16 mouse cellular contexts compared by ENCODE assay signal in genomic region chr5:134105829-134106228, GRCm38 (mm10). TPM values are rescaled to one million over a fixed set of nuclear protein-coding genes. Genes with fewer than 3 reads are reported as not detected.
A peak's percentile ranks its signal among the peaks of the same experiment; 100 is the strongest.
DNase-seq lines count a peak whose midpoint lies in the region; ATAC-seq lines count a peak whose summit lies in the region.
"Had no signal": no experiment of that assay in that cellular context is flagged by ENCODE, and none has a peak within 500 bp of the region (broad histone marks: within the 10 kb centered on the region; RNA-seq: fewer than 3 reads in every experiment).

No protein-coding gene starts in this region.

- H3K4me1 ChIP-seq in midbrain, embryonic 10.5 days: peaks cover 21% of the 10 kb centered on the region
- peaks cover 22% of the 10 kb centered on the region for H3K4me1 ChIP-seq in limb, embryonic 10.5 days

- peaks cover 33% of the 10 kb centered on the region for H3K36me3 ChIP-seq in midbrain, embryonic 10.5 days
- H3K36me3 ChIP-seq in limb, embryonic 10.5 days: peaks cover 33% of the 10 kb centered on the region

- ATAC-seq in granulocyte monocyte progenitor cell, adult 5-6 weeks (replicated peaks; ENCODE audit: poor library complexity, severe bottlenecking): peak; percentile 69
- peak; percentile 61 for ATAC-seq in megakaryocyte, adult 5-6 weeks (ENCODE audit: poor library complexity, severe bottlenecking)
- no peak for ATAC-seq in cerebellum, adult (ENCODE audit: insufficient number of reproducible peaks, low FRiP score, low TSS enrichment)

- H3K4me3 ChIP-seq in midbrain, embryonic 10.5 days: no peak overlapping the region
- H3K4me3 ChIP-seq in limb, embryonic 10.5 days: no peak overlapping the region
- H3K4me3 ChIP-seq: hindbrain, embryonic 15.5 days; neural tube, embryonic 13.5 days had no signal

- peak; percentile 11 for DNase-seq in adrenal gland, postnatal 14 days
- no peak for DNase-seq in adrenal gland, adult (ENCODE audit: inconsistent age in 2 of 2, low spot score in 1 of 2)
- peak; percentile 12 for DNase-seq in A20 (ENCODE audit: low read depth, low spot score)
- no peak for DNase-seq in midbrain, embryonic 10.5 days (ENCODE audit: low spot score)
- DNase-seq in limb, embryonic 10.5 days (ENCODE audit: low spot score): no peak
- DNase-seq: cerebellum, postnatal 14 days; gastrocnemius, postnatal 25 days; kidney, adult 9 months; left cerebral cortex, postnatal 4 days; thymus, postnatal 25 days had no signal

- H3K9me3 ChIP-seq in midbrain, embryonic 10.5 days (replicated peaks): peaks cover 9% of the 10 kb centered on the region; the same call in 1 of the 2 replicates
- no peaks in the 10 kb centered on the region for H3K9me3 ChIP-seq in limb, embryonic 10.5 days (replicated peaks)
- H3K9me3 ChIP-seq: hindbrain, embryonic 15.5 days; neural tube, embryonic 13.5 days had no signal

- H3K27me3 ChIP-seq in midbrain, embryonic 10.5 days (ENCODE audit: low read depth, poor library complexity, severe bottlenecking): no peaks in the 10 kb centered on the region
- H3K27me3 ChIP-seq in limb, embryonic 10.5 days (ENCODE audit: low read depth, poor library complexity, severe bottlenecking): no peaks in the 10 kb centered on the region
- H3K27me3 ChIP-seq: hindbrain, embryonic 15.5 days; neural tube, embryonic 13.5 days had no signal

- WGBS in midbrain, embryonic 10.5 days: 90% methylated on average over 8 of the region's 8 CpGs
- 79% methylated on average over 8 of the region's 8 CpGs for WGBS in limb, embryonic 10.5 days

- no peak overlapping the region for H3K27ac ChIP-seq in midbrain, embryonic 10.5 days (replicated peaks)
- no peak overlapping the region for H3K27ac ChIP-seq in limb, embryonic 10.5 days
- H3K27ac ChIP-seq: hindbrain, embryonic 15.5 days; liver, embryonic 14.5 days; neural tube, embryonic 13.5 days had no signal

RNA-seq across cellular contexts. Expression of gene Castor2, which starts 6.3 kb away (rescaled TPM):
- 11.2 and 12.9 TPM in 2 replicates for total RNA-seq in adrenal gland, postnatal 14 days (2021)
- 1.2 and 1.3 TPM in 2 replicates for total RNA-seq in granulocyte monocyte progenitor cell, adult 5-6 weeks (2014; fragmentation: Nextera tagmentation)
- 0.30 and 3.0 TPM in 2 replicates for total RNA-seq in granulocyte monocyte progenitor cell, adult 5-6 weeks (2017)
- 5.7 and 7.2 TPM in 2 replicates for total RNA-seq in megakaryocyte, adult 5-6 weeks (2015)
- 2.1 TPM in 2 replicates for total RNA-seq in megakaryocyte, adult 5-6 weeks (2017)
- 10.1 and 12.8 TPM in 2 replicates for polyA plus RNA-seq in midbrain, embryonic 10.5 days (2016; fragmentation: Nextera tagmentation; extraction: Ambion mirVana)
- 6.4 and 10.6 TPM in 2 replicates for polyA plus RNA-seq in limb, embryonic 10.5 days (2016; fragmentation: Nextera tagmentation; extraction: Ambion mirVana)

Comparison
In these comparisons a context has a peak if more than half of its experiments do, and no peak if none do; other contexts are left out.
1. DNase-seq: peak in adrenal gland, postnatal 14 days (single experiment) and A20 (single experiment); none in adrenal gland, adult (0 of 2), midbrain, embryonic 10.5 days (single experiment) and limb, embryonic 10.5 days (single experiment).